Mouse (Mus musculus) intestine, postnatal 0 days (tissue): ENCODE data around the gene Armt1. TPM values are rescaled to one million over a fixed set of nuclear protein-coding genes. Genes with fewer than 3 reads are reported as not detected.

ENCODE experiments used
- ATAC-seq: fragments of 200-750 bp; cut with Nextera tagmentation; 2 replicates; pipeline ENCODE4 v1.8.0; 2017; ENCODE audit warnings: mild to moderate bottlenecking, moderate TSS enrichment, moderate library complexity
- H3K27ac ChIP-seq: fragments of 300-500 bp; sonication (generic); 2 replicates; pipeline ENCODE4 v1.5.1; 2014; ENCODE audit warnings: mild to moderate bottlenecking, low read depth, low read length, moderate library complexity
- H3K27me3 ChIP-seq: fragments of 300-500 bp; sonication (generic); replicated peaks from 2 replicates; pipeline ENCODE4 v1.6.1; 2014; ENCODE audit warnings: low read length, mixed read lengths; ENCODE audit not compliant: control insufficient read depth, insufficient read depth
- H3K36me3 ChIP-seq: fragments of 300-500 bp; sonication (generic); 2 replicates; pipeline ENCODE4 v1.6.1; 2014; ENCODE audit warnings: mild to moderate bottlenecking, moderate library complexity; ENCODE audit not compliant: control insufficient read depth, insufficient read depth
- H3K4me1 ChIP-seq: fragments of 300-500 bp; sonication (generic); replicated peaks from 2 replicates; pipeline ENCODE4 v1.6.1; 2014; ENCODE audit warnings: antibody characterized with exemption, low read length, mixed read lengths; ENCODE audit not compliant: control insufficient read depth, insufficient read depth
- H3K4me2 ChIP-seq: fragments of 300-500 bp; sonication (generic); replicated peaks from 2 replicates; pipeline ENCODE4 v1.6.1; 2014; ENCODE audit warnings: low read depth, mild to moderate bottlenecking, moderate library complexity
- H3K4me3 ChIP-seq: fragments of 300-500 bp; sonication (generic); 2 replicates; pipeline ENCODE4 v1.5.1; 2014; ENCODE audit warnings: low read depth, low read length
- H3K9ac ChIP-seq: fragments of 300-500 bp; sonication (generic); 2 replicates; pipeline ENCODE4 v1.6.1; 2014; ENCODE audit warnings: mild to moderate bottlenecking, low read depth, low read length
- H3K9me3 ChIP-seq: fragments of 300-500 bp; sonication (generic); 2 replicates; pipeline ENCODE4 v1.6.1; 2016; ENCODE audit warnings: mixed run types; ENCODE audit not compliant: control insufficient read depth
- CTCF ChIP-seq: sonication (generic); IDR thresholded peaks from 2 replicates; pipeline ENCODE4 v1.5.1; 2016; ENCODE audit warnings: low read depth, mild to moderate bottlenecking, control low read depth, antibody characterized with exemption, moderate library complexity
- WGBS: fragments of 180-500 bp; shearing (Covaris S2); extraction: QIAGEN DNeasy Blood & Tissue Kit; methylation state at CpG from one replicate; pipeline ENCODE4 v1.1.7; 2014; 5-methylcytosine and 5-hydroxymethylcytosine counted together
- polyA plus RNA-seq: library from polyadenylated mRNA; unstranded; fragments of >200 nt; fragmentation: Nextera tagmentation; extraction: Ambion mirVana; gene quantifications from 2 replicates; pipeline ENCODE4 v1.2.1, GENCODE M21; 2015

Armt1 gene
- polyA plus RNA-seq, 1 experiment from 2014 or later, result 9.5 TPM

GRCm38 (mm10) chr10:4482355-4482754 lies 50.1 kb downstream of the Armt1 start, which contains the start of gene Ccdc170:
TSS of gene Ccdc170 (plus strand) at chr10:4482502.
- Histone ChIP-seq H3K27ac (no peak within 1 kb of the TSS), H3K27me3 (no peaks in the 10 kb centered on the region), H3K4me1 (no peaks in the 10 kb centered on the region), H3K9me3 (no peaks in the 10 kb centered on the region), H3K9ac (no peak within 1 kb of the TSS), H3K4me2 (no peak within 1 kb of the TSS), H3K4me3 (no peak within 1 kb of the TSS), H3K36me3 (no peaks in the 10 kb centered on the region)
- TF ChIP-seq CTCF, result no peak
- 30% methylated on average over 11 of the region's 11 CpGs for WGBS
- ATAC-seq, result no peak

- WGBS, result 82% methylated on average over 1 of the region's 1 CpGs
Measured at GRCm38 (mm10) chr10:4483848-4484247, 51.6 kb downstream of the Armt1 start.

GRCm38 (mm10) chr10:4484986-4485385 lies 52.7 kb downstream of the Armt1 start:
- ATAC-seq, result no peak
- no peak overlapping the region for H3K4me2 ChIP-seq

More at GRCm38 (mm10) chr10:4483848-4484247, 51.6 kb downstream of the Armt1 start:
- Histone ChIP-seq H3K9ac (no peak overlapping the region), H3K36me3 (no peaks in the 10 kb centered on the region), H3K27ac (no peak overlapping the region), H3K4me2 (no peak overlapping the region), H3K27me3 (no peaks in the 10 kb centered on the region), H3K9me3 (no peaks in the 10 kb centered on the region), H3K4me3 (no peak overlapping the region), H3K4me1 (no peaks in the 10 kb centered on the region)
- no peak for TF ChIP-seq CTCF
- no peak for ATAC-seq

GRCm38 (mm10) chr10:4489865-4490264 lies 57.6 kb downstream of the Armt1 start:
- no peak overlapping the region for H3K4me3 ChIP-seq
- H3K27ac ChIP-seq, result no peak overlapping the region
- no peak for ATAC-seq
- WGBS, result 87% methylated on average over 5 of the region's 5 CpGs
- no peak overlapping the region for H3K9ac ChIP-seq
- H3K36me3 ChIP-seq, result no peaks in the 10 kb centered on the region
- no peaks in the 10 kb centered on the region for H3K9me3 ChIP-seq
- no peaks in the 10 kb centered on the region for H3K4me1 ChIP-seq
- TF ChIP-seq CTCF, result no peak
- H3K4me2 ChIP-seq, result no peak overlapping the region
- no peaks in the 10 kb centered on the region for H3K27me3 ChIP-seq

More at GRCm38 (mm10) chr10:4484986-4485385, 52.7 kb downstream of the Armt1 start:
- Histone ChIP-seq H3K9ac (no peak overlapping the region), H3K4me3 (no peak overlapping the region), H3K36me3 (no peaks in the 10 kb centered on the region), H3K27ac (no peak overlapping the region), H3K9me3 (no peaks in the 10 kb centered on the region), H3K27me3 (no peaks in the 10 kb centered on the region), H3K4me1 (no peaks in the 10 kb centered on the region)
- TF ChIP-seq CTCF, result no peak
- 79% methylated on average over 9 of the region's 9 CpGs for WGBS

GRCm38 (mm10) chr10:4491281-4491680 lies 59.0 kb downstream of the Armt1 start:
- TF ChIP-seq CTCF, result no peak
- Histone ChIP-seq H3K9me3 (no peaks in the 10 kb centered on the region), H3K27ac (no peak overlapping the region), H3K4me2 (no peak overlapping the region), H3K4me1 (no peaks in the 10 kb centered on the region), H3K4me3 (no peak overlapping the region), H3K36me3 (no peaks in the 10 kb centered on the region), H3K27me3 (no peaks in the 10 kb centered on the region), H3K9ac (no peak overlapping the region)
- 28% methylated on average over 2 of the region's 3 CpGs for WGBS
- no peak for ATAC-seq

- Histone ChIP-seq H3K4me2 (no peak overlapping the region), H3K9me3 (no peaks in the 10 kb centered on the region), H3K9ac (no peak overlapping the region), H3K4me3 (no peak overlapping the region), H3K27ac (no peak overlapping the region), H3K4me1 (no peaks in the 10 kb centered on the region), H3K36me3 (no peaks in the 10 kb centered on the region), H3K27me3 (no peaks in the 10 kb centered on the region)
- TF ChIP-seq CTCF, result no peak
- 80% methylated on average over 1 of the region's 1 CpGs for WGBS
- no peak for ATAC-seq
Measured at GRCm38 (mm10) chr10:4492045-4492444, 59.8 kb downstream of the Armt1 start.

GRCm38 (mm10) chr10:4492909-4493308 lies 60.6 kb downstream of the Armt1 start:
- Histone ChIP-seq H3K9me3 (no peaks in the 10 kb centered on the region), H3K9ac (no peak overlapping the region), H3K27me3 (no peaks in the 10 kb centered on the region), H3K4me3 (no peak overlapping the region), H3K4me2 (no peak overlapping the region), H3K4me1 (no peaks in the 10 kb centered on the region), H3K36me3 (no peaks in the 10 kb centered on the region), H3K27ac (no peak overlapping the region)
- no peak for ATAC-seq
- WGBS, result 27% methylated on average over 4 of the region's 4 CpGs
- TF ChIP-seq CTCF, result no peak
